Mouse (Mus musculus): ENCODE measurements at regions not wholly inside any gene's neighbourhood (a gene's known extent, or its start where the extent isn't known, plus 50 kb on each side); places are given as distances from the start of the nearest gene placed in this dataset.
"Not testable (repeated sequence)": the region's sequence is repeated elsewhere in the genome, so short reads cannot be mapped to it uniquely, and the experiment has no call there.

DNA sequence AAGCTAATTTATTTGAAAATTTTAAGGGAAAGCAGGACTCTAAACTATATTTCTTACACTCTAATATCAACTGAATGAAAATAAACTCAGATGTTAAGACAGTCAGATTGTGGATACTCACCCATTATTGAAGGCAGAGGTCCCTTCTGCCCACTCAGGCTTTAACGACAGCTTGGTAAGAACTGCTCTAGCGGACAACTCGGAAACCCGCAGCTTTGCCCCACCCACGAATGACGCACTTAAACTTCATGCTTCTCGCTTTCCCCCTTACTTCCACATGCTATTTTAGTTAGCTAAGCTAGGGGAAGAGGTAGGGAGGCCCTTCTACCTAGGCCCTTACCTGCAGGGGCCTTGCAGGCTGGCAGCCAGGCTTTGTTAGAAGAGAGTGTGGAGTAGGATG lies 50.8 kb upstream of the Elmo1 start:
- no peak for DNase-seq

DNA sequence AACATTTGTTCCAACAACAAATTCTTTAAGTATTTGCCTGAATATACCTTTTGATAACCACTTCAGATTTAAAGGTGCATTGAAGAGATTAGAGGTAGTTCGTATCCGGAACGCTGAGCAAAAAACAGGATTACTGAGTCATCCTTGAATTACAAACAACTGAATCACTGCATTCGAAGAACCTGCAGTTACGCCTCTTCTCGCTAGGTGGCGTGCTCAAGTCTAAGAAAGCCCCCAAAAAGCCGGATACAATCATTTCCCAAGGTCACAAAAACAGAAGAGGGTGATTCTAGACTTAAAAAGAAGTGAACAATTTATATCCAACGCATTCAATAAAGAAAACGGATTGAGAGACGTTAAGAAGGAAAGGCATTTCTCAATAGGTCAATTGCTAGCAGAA lies 51.9 kb upstream of the Elmo1 start:
- peak; percentile 13 for DNase-seq

DNA sequence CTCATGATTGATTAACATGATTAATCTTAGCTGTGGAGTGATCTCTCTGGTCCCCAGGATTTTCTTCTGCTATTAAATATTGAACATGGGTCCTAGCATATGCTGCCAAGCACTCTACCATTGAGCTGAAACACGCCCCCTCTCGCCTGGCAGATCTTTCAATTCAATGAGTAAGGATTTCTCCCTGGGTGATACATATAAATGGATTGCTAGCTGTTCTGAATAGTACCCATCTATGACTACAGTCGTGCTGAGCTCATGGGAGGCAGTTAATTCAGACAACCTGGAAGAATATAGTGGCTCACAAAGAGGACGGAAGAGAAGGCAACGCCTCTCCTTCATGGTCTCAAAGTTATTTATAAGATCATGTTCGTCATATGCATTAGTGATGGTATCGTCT lies 53.0 kb upstream of the Elmo1 start:
- no peak for DNase-seq

DNA sequence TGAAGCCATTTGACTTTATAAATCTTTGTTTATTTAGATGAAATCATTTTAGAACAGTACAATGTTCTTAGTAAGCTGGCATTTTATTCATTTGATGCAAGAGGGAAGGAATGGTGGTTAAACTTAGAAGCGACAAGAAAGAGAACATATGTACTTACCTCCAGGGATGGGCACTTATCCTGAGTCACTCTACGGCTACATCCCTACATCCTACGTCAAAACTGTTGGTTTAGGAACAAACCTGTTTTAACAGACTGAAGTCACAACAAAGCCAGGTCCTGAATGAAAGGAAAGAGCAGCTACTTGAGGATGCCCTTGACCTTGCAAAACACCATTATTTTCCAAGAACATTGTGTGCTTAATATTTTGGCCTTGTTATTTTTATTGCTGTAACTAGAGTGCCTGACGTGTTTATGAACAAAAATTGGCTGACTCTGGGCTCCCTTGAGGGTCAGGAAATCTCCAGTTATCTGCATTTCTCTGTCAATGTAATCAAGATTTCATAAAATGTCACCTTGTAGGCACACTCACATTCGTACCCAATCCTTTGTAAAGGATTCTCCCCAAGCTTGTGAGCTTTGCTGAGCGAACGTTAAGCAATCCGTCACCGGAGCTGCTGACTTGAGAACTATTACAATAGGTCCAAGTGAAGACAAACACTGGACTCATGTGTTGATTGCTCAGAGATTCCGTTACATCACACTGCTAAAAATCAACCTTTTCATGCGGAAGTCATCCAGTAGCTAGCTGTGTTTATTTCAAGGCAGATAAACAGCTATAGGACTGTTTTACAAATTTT lies 56.3 kb upstream of the Elmo1 start:
- no peak for DNase-seq

DNA sequence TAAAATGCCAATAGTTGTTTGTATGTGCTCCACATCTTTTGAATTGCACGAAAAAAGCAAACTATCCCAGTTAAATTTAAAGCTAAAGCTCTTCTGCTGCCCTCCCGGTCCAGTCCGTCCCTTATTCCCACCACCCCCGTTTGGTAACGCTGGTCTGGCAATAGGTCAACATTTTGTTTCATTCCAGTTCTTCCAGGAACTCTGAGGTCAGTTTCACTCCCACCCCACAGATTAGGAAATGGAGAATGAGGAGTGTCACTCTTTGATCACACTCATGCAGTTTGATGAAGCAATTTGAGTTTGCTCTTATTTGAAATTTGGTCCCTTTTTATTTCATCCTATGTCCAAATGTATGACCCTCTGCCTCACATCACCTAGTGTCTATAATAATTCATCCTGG lies 58.7 kb upstream of the Elmo1 start:
- no peak for DNase-seq

DNA sequence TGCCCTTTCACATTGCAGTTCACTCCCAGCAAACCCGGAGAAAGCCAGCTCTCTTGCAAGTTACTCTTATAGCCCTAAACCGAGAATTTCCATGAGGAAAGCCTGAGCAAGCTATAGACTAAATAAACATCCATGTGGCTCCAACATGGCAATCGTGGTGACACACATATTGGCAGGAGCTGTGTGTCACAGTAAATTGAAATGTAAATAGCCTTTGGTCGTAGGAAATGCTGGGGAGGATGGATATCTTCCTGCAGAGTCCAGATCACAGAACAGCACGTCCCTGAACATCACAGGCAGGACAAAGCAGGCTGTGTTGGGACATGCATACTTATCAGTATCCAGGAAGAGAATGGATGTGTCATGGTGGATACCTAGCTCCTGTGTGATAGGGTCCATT lies 59.3 kb upstream of the Elmo1 start:
- DNase-seq, result no peak

DNA sequence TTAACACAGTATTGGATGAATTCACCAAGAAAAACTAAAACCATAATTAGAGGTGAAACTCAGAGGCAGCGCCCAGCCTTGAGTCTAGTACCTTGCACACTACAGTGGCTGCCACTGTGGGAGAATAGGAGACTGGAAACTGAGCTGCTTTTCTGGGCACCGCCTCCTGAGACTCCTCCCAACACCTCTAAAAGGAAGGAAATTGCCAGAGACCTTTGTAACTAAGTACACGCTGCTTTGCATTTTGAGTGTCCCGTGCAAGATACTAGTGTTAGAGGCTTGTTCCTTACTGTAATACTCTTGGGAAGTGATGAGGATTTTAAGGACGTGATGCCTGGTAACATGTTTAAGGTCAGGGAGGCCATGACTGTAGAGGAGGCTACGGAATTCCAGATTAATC lies 63.8 kb upstream of the Elmo1 start:
- DNase-seq, result no peak

DNA sequence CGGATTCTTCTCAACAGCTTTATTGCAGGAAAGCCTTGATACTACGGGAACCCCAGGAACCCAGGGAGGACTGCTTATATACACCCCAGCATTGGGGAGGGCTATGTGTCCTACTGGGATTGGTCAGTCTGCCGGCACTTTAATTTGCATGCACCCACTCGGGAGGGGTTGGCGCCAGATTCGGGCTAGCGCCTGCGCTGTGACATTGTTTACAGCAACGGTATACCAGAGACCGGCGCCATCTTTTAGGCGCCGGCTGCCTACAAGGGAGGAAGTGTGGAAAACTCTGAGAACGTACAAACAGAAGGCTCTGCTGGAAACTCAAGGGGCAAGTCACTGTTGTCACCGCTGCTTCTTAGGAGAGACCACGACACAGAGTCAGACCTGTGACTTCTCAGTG lies 73.9 kb upstream of the Elmo1 start:
- not testable (repeated sequence) for DNase-seq

DNA sequence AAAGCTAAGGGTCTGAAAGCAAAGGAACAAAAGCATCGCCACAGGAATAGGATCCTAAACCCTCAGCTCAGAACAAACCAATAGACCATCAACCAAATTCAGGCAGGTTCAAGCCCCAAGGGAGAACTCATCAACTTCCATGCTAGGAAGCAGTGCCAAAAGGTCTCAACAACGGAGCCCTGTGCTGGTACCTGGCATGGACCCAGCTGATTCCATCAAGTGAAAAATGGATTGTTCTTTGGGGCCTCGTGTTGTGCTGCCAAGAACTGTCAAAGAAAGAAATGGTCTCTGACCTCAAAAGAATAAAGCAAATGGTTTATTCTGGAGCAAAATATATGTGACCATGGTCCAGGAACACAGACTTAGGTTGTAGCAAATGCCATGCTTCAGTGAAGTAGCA lies 77.8 kb upstream of the Elmo1 start:
- DNase-seq, result no peak

DNA sequence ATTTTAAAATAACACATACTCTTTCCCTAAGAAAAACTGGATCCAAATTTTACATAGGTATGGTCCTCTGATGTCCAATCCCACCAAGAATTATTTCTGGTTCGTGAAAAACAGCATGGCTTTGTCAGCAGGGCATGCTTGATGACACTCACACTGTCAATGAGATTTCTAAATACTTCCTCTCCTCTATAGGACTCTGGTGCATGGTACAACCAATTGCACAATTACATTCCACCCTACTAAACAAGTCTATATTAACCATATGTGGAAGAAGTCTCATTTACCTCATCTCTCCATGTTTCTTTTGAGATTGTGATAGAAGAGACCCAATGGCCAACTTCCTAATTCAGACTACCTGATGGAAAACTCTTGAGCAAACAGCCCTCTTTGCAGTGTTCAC lies 81.2 kb upstream of the Elmo1 start:
- no peak for DNase-seq

DNA sequence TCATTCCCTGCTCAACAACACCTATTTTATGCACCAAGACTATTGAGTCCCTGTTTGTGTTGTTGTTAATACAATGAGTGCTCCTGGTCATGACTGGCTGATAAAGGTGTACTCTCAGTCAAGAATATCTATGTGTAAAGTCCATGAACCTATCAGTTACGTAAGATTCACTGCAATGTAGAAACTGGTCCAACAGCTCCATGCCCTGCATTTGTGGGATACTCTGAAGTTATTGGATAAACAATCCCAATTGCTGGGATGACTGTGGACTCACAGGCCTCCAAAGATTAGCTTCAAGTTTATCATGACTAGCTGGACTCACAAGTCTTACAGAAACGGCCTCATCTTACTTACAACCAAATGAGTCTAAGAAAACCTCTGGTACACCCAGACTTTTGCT lies 82.8 kb upstream of the Elmo1 start:
- no peak for DNase-seq

DNA sequence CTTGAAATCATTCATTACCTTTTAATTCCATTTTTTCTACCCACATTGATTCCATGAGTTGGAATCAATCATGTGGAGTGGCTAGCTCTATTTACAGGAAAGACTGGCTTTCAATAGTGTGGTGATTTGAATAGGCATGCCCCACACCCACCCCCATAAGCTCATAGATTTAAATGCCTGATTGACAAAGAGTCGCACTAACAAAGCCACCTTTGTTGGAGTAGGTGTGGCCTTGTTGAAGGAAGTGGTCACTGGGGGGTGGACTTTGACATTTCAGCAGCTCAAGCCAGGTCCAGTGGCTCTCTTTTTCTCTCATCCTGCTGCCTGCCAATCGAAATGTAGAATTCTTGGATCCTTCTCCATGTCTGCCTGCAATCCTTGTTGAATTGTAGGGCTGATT lies 92.8 kb upstream of the Elmo1 start:
- DNase-seq, result no peak

DNA sequence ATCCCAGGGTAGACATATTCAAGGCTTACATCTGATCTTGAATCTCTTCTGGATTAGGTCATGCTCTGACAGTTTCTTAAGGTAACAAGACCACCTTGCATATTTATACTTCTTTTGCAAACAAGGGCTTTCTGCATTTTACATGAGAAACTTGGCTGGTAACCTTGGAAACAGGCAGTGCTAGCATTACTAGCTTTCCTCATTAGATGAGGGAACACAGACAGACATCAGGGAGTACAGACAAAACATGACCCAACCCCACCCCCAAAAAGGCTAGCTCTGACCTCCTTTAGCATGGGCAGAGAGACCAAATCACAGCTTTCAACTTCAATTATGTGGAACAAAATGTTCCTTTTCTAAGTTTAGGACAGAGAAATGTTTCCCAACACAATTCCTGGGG lies 114.8 kb upstream of the Elmo1 start:
- DNase-seq, result no peak

DNA sequence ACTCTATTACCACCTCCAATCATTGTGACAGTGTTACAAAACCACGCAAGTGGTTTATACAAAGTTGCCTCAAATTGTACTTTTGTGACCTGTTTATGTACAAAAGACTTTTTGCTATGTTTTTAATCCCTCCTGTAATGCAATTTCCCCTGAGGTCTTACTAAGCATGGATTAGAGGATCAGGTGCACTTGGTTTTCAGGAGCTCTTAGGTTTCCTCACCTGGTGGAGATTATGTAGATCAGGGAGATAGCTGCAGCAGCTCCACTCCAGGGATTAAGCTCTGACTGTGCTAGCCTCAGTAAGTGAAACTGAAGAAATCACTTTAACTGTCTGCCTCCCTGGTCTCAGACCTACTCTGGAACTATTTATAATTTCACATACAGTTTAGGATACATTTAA lies 123.8 kb upstream of the Elmo1 start:
- no peak for DNase-seq

DNA sequence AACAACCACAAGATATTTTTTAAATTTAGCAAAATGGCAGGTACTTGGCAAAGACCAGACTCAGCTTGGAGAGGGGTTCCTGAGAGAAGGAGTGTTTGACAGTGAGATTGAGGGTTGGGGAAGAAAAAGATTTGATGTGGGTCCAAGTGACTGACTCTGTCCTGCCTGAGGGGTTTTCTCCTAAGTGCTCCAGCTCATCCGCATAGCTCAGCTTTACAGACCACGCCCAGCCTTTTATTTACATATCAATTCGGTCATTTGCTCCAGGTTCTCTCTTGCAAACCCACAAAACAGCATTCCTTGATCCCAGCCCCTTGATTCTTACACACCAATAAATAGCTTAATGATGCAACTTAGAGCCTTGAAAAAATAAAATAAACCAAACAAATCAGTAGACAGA lies 127.4 kb upstream of the Elmo1 start:
- DNase-seq, result no peak

DNA sequence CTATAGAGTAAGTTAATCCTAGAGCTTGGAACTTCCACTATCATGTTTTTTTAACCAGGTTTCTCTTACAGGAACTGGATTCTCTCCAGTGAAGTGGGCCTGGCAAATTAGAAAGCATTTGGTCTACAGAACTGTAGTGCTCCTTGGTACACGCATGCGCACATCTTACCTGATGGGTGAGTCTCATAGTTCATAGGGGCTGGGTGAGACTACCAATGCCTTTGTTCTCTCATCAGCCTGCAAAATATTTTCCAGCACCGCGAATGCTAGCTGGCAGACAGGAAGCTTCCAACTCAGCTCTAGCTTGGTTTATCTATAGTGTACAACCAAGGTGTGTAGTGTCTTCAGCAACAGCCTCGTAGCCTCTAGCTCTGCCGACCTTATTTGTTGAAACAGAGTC lies 104.7 kb upstream of the Gpr141 start:
- DNase-seq, result no peak

DNA sequence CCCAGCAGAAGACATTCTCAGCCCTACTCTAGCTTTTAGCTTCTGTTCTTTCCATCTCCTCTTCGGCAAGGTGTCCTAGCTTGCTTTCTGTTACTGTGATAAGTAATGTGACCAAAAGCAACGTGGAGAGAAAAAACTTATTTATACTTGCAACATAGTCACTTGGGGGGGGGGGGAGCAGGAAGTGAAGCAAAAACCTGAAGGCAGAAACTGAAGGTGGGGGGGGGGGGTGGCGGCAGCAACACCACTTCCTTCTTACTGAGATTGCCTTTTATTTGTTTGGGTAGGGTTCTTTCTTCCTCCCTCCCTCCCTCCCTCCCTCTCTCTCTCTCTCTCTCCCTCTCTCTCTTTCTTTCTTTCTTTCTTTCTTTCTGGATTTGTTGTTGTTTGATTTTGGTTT lies 103.8 kb upstream of the Gpr141 start:
- DNase-seq, result no peak

DNA sequence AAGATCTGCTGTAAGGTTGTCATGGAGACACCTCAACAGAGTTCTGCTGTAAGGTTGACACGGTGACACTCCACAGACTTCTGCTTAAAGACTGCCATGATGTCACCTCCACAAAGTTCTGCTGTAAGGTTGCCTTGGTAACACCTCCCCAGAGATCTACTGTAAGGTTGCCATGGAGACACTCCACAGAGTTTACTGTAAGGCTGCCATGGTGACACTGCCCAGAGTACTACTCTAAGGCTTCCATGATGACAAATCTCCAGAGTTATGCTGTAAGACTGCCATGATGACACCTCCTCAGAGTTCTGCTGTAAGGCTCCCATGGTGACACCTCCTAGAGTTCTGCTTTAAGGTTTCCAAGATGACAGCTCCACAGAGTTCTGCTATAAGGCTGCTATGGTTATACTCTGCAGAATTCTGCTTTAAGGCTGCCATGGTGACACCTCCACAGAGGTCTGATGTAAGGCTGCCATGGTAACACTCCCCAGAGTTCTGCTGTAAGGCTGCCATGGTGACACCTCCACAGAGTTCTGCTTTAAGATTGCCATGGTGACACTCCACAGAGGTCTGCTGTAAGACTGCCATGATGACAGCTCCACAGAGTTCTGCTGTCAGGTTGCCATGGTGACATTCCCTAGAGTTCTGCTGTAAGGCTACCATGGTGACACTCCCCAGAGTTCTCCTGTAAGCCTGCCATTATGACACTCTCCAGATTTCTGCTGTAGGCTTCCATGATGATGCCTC lies 97.2 kb upstream of the Gpr141 start:
- DNase-seq, result no peak

DNA sequence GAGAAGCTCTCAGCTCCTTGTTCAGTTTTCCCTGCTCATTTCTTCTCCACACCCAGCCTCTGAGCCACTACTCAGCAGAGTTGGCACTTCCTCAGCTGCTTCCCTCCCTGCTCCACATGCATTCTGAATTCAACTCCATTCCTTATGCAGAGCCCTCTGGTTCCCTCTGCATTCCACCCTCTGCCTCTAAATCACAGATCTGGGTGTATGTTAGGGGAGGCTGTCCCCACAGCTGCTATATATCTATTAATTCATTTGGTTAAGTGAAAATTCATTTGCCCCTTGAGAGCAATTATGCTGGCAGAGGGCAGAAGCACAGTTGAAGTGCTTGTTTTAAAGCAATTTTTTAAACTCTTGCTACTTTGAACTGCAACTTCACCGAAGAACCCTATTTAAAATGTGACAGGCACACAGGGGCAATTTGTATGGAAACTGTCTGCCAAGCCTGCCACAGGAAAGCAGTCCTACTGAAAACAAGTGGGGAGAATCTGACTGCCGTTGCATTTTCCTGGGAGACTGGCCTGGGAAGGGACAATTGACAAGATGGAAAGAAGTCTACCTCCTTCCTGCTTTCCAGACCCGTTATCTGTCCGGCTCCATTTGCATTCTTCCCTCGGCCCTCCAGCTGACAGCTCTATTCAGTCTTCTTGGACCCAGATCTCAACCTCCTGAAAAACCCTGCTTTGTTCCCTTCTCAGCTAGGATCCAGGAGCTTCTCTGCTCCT lies 88.0 kb upstream of the Gpr141 start:
- no peak for DNase-seq

DNA sequence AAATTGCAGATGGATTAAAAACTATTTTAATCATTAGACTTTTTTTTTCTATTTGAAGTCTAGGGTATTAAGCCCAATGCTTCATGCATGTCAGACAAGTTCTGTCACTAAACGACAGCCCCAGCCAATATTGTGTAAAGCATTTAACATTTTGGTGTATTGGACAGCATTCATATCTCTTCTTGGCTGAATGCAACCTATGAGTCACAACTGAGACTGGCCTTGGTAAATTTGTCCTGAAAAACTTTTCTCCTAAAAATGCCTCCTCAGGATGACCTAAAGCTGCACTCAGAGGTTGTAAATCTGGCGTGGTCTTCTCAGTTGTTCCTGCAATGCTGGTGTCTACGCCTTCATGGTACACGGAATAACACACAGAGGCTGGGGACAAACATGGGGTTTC lies 78.7 kb upstream of the Gpr141 start:
- DNase-seq, result no peak

DNA sequence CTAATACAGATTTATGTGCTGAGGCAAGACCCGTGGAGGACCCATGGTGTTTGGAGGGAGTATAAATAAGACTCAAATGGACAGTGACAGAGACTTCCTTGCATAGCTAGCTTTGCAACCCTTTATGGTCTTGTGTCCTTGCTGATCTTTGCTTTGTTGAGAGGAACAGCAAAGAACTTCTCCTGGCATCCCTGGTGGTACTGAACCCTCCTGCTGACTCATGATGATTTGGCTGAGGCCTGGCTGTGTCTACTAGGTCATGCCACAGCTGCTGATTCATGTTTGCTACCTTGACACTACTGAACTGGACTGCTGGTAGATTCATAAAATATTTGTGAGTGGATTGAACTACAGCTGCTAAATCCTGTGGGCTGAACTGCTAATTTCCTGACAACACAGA lies 73.1 kb upstream of the Gpr141 start:
- DNase-seq, result no peak

DNA sequence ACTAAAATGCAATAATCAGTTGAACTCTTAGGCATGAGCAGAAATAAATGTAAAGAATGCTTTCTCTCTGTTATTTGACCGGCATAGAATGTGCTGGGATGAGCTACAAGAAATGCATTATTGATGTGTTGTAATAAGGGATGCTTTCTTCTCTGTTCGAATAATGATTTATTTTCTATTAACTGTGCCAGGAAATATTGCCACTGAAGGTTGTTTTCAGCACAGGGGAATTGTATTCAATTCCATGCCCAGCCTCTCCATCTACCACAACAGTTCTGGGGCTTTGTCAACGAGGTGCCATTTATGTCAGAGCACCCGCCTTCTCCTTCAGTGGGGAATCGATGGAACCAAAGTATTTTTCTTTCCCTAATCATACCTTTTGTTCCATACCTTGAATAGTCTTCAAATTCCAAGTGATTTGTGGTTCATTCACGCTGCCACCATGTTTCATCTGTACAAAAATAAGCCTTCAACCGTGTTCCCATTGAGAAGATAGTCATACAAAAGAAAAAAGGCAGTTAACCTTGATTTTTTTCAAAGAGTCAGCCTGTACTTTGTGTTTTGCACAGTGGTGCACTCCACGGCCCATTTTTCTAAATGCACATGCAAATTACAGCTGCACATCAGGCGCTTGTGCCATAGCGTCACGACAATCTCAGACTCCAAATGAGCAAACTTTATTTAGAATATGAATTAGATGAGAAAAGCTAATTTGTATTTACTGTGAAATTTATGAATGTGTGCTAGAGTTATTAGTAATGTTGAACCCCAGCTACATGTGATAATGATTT lies 65.1 kb upstream of the Gpr141 start:
- no peak for DNase-seq
